Mouse (Mus musculus) right cerebral cortex, adult 2 months (tissue): ENCODE results near the gene Plpp2.
A peak's percentile ranks its signal among the peaks of the same experiment; 100 is the strongest.

Experiments
- DNase-seq, 2 experiments: peaks; one replicate each; pipeline ENCODE4 v3.0.0; 2021 to 2022; ENCODE audit warnings: low spot score in 2 of 2

The Plpp2 gene

GRCm38 (mm10) chr10:79533126-79533911 lies at the start of gene Plpp2:
Gene Plpp2 (minus strand): TSS chr10:79533796.
- peak in 1 of 2 experiments; percentile 14 for DNase-seq

- no peak for DNase-seq
Measured at GRCm38 (mm10) chr10:79581501-79581900, 47.9 kb upstream of the Plpp2 start.

- no peak for DNase-seq
Measured at GRCm38 (mm10) chr10:79580811-79581210, 47.2 kb upstream of the Plpp2 start.

- no peak for DNase-seq
Measured at GRCm38 (mm10) chr10:79580356-79580755, 46.8 kb upstream of the Plpp2 start.

GRCm38 (mm10) chr10:79579781-79580180 lies 46.2 kb upstream of the Plpp2 start:
- no peak for DNase-seq

- DNase-seq: no peak
Measured at GRCm38 (mm10) chr10:79578891-79579290, 45.3 kb upstream of the Plpp2 start.

- no peak for DNase-seq
Measured at GRCm38 (mm10) chr10:79578276-79578675, 44.7 kb upstream of the Plpp2 start.

- no peak for DNase-seq
Measured at GRCm38 (mm10) chr10:79577376-79577775, 43.8 kb upstream of the Plpp2 start.

GRCm38 (mm10) chr10:79575754-79576153 lies 42.2 kb upstream of the Plpp2 start:
- DNase-seq: peak; percentile 19 to 29

- no peak for DNase-seq
Measured at GRCm38 (mm10) chr10:79574796-79575195, 41.2 kb upstream of the Plpp2 start.

GRCm38 (mm10) chr10:79574350-79574749 lies 40.8 kb upstream of the Plpp2 start:
- DNase-seq: no peak

- no peak for DNase-seq
Measured at GRCm38 (mm10) chr10:79573611-79574010, 40.0 kb upstream of the Plpp2 start.

GRCm38 (mm10) chr10:79571314-79571713 lies 37.7 kb upstream of the Plpp2 start:
- DNase-seq: no peak

GRCm38 (mm10) chr10:79569921-79570320 lies 36.3 kb upstream of the Plpp2 start:
- DNase-seq: no peak

- no peak for DNase-seq
Measured at GRCm38 (mm10) chr10:79559716-79560115, 26.1 kb upstream of the Plpp2 start.

GRCm38 (mm10) chr10:79557496-79557895 lies 23.9 kb upstream of the Plpp2 start:
- no peak for DNase-seq

GRCm38 (mm10) chr10:79556951-79557350 lies 23.4 kb upstream of the Plpp2 start:
- no peak for DNase-seq

- DNase-seq: no peak
Measured at GRCm38 (mm10) chr10:79555238-79555724, 21.7 kb upstream of the Plpp2 start.

- peak; percentile 79 to 83 for DNase-seq
Measured at GRCm38 (mm10) chr10:79554330-79555237, 21.0 kb upstream of the Plpp2 start, which contains the start of gene Mier2. Gene Mier2 (minus strand): TSS chr10:79555199.

- DNase-seq: no peak
Measured at GRCm38 (mm10) chr10:79553691-79554090, 20.1 kb upstream of the Plpp2 start.

GRCm38 (mm10) chr10:79553176-79553575 lies 19.6 kb upstream of the Plpp2 start:
- no peak for DNase-seq

GRCm38 (mm10) chr10:79552531-79552930 lies 18.9 kb upstream of the Plpp2 start:
- no peak for DNase-seq
